In the genomic region with DNA sequence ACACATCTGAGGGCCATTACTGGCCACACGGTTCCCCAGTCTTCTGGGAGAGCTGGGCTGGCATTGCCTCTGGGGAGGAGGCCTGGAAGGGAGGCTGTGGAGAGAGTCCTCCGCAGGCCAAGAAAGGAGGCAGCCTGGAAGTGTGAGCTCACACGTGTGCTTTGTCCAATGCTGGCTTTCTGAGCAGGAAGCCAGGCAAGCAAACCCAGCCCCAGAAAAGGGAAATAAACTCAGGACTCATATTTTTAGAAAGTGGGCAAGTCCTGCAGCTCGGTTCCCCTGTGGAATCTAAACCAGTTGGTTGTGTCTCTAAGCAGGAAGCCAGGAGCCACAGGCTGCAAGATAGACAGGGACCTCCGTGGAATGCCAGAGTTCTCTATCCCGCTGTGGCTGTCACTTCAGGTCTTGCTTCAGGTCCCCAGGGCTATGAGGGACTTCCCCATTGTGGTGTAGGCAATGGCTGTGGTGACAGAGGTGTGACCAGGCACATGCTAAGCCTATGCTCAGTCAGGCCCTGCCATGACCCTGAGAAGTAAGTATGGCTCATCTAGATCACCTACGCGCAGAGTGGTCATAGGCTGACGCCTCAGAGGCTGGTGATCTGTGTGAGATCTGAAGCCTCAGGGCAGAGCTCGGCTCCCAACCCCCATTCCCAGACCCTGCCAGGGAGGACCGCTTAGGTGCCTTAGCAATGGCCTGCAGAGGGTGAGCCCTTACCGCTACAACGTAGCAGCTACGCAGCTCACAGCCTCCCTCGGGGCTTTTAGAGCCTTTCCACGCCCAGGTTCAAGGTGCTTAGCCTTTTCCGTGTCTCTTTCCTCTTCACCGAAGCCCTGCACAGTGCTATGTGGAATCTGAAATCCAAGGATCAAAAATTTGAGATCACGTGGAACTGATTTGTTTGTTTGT, we compare ENCODE assay signal across 11 mouse cellular contexts. TPM values are rescaled to one million over a fixed set of nuclear protein-coding genes. Genes with fewer than 3 reads are reported as not detected.
DNase-seq lines count a peak whose midpoint lies in the region; ATAC-seq lines count a peak whose summit lies in the region.
"Had no signal": no experiment of that assay in that cellular context is flagged by ENCODE, and none has a peak within 500 bp of the region (broad histone marks: within the 10 kb centered on the region; RNA-seq: fewer than 3 reads in every experiment).

No protein-coding gene starts in this region.

- H3K36me3 ChIP-seq in liver, embryonic 13.5 days = no peaks in the 10 kb centered on the region
- H3K36me3 ChIP-seq in liver, embryonic 12.5 days = no peaks in the 10 kb centered on the region
- H3K36me3 ChIP-seq: forebrain, embryonic 15.5 days; hindbrain, embryonic 15.5 days had no signal

- 0 out of 2 replicates have a peak, but pooled peaks cover 2% of the 10 kb centered on the region for H3K27me3 ChIP-seq in liver, embryonic 13.5 days
- peaks cover 13% of the 10 kb centered on the region; the same call in 1 of the 2 replicates for H3K27me3 ChIP-seq in liver, embryonic 12.5 days (replicated peaks)
- H3K27me3 ChIP-seq: forebrain, embryonic 15.5 days; hindbrain, embryonic 15.5 days had no signal

- no peak overlapping the region for H3K9ac ChIP-seq in liver, embryonic 13.5 days
- H3K9ac ChIP-seq in liver, embryonic 12.5 days = no peak overlapping the region
- H3K9ac ChIP-seq: forebrain, embryonic 15.5 days; hindbrain, embryonic 15.5 days had no signal

- no peak overlapping the region for H3K4me2 ChIP-seq in liver, embryonic 13.5 days
- H3K4me2 ChIP-seq in liver, embryonic 12.5 days = no peak overlapping the region
- H3K4me2 ChIP-seq: forebrain, embryonic 15.5 days; hindbrain, embryonic 15.5 days had no signal

- no peak overlapping the region for H3K4me3 ChIP-seq in liver, embryonic 13.5 days (replicated peaks)
- no peak overlapping the region for H3K4me3 ChIP-seq in liver, embryonic 12.5 days
- H3K4me3 ChIP-seq: forebrain, embryonic 15.5 days; hindbrain, embryonic 15.5 days had no signal

- ATAC-seq in liver, embryonic 13.5 days (ENCODE audit: low read depth) = peak; percentile 36; the same call in 1 of the 2 replicates
- ATAC-seq in liver, embryonic 12.5 days = no peak
- peak; percentile 98 for ATAC-seq in granulocyte monocyte progenitor cell, adult 5-6 weeks (replicated peaks; ENCODE audit: poor library complexity, severe bottlenecking)
- peak; percentile 63 for ATAC-seq in monocyte, adult 5-6 weeks (replicated peaks; ENCODE audit: insufficient number of reproducible peaks, low FRiP score, low TSS enrichment, poor library complexity, severe bottlenecking)
- ATAC-seq: forebrain, embryonic 15.5 days had no signal

- WGBS in liver, embryonic 13.5 days (ENCODE audit: insufficient replicate concordance) = 53% methylated on average over 19 of the region's 19 CpGs
- WGBS in liver, embryonic 12.5 days (ENCODE audit: insufficient replicate concordance) = 53% methylated on average over 19 of the region's 19 CpGs

- H3K9me3 ChIP-seq in liver, embryonic 13.5 days (replicated peaks) = no peaks in the 10 kb centered on the region
- no peaks in the 10 kb centered on the region for H3K9me3 ChIP-seq in liver, embryonic 12.5 days (replicated peaks)
- H3K9me3 ChIP-seq: forebrain, embryonic 15.5 days; hindbrain, embryonic 15.5 days had no signal

- H3K4me1 ChIP-seq in liver, embryonic 13.5 days (replicated peaks) = no peaks in the 10 kb centered on the region
- no peaks in the 10 kb centered on the region for H3K4me1 ChIP-seq in liver, embryonic 12.5 days
- H3K4me1 ChIP-seq: forebrain, embryonic 15.5 days; hindbrain, embryonic 15.5 days had no signal

- DNase-seq in adrenal gland, postnatal 10 days = peak; percentile 48
- DNase-seq in adrenal gland, postnatal 36 days = no peak
- no peak for DNase-seq in liver, embryonic 13.5 days
- no peak for DNase-seq in Muller cell, postnatal 12 days (ENCODE audit: inconsistent ontology term)
- no peak for DNase-seq in cerebellum, adult 8-10 months
- DNase-seq: cerebellum, adult 9-11 months had no signal

- no peak overlapping the region for H3K27ac ChIP-seq in liver, embryonic 13.5 days
- no peak overlapping the region for H3K27ac ChIP-seq in liver, embryonic 12.5 days
- H3K27ac ChIP-seq: forebrain, embryonic 15.5 days; hindbrain, embryonic 15.5 days had no signal

RNA-seq across cellular contexts. Expression of a gene that starts 44.1 kb away (rescaled TPM):
- total RNA-seq in adrenal gland, postnatal 10 days (2021) = 1 to 10 TPM; 7.9 to 9.8 TPM
- 10 to 100 TPM; 12.1 to 14.5 TPM for total RNA-seq in adrenal gland, postnatal 36 days (2021)
- 4.5 and 5.2 TPM in 2 replicates for polyA plus RNA-seq in liver, embryonic 13.5 days (2015; fragmentation: Nextera tagmentation; extraction: Ambion mirVana)
- polyA plus RNA-seq in liver, embryonic 12.5 days (2016; fragmentation: Nextera tagmentation; extraction: Ambion mirVana) = 7.0 and 8.1 TPM in 2 replicates
- not detected in 2 replicates for total RNA-seq in granulocyte monocyte progenitor cell, adult 5-6 weeks (2014; fragmentation: Nextera tagmentation)
- not detected in 2 replicates for total RNA-seq in granulocyte monocyte progenitor cell, adult 5-6 weeks (2017)
- 0.29 TPM in 1 of 3 replicates, not detected in the others for total RNA-seq in monocyte, adult 5-6 weeks (2017)
